Mouse (Mus musculus): ENCODE measurements around the gene Samd1.

DNA sequence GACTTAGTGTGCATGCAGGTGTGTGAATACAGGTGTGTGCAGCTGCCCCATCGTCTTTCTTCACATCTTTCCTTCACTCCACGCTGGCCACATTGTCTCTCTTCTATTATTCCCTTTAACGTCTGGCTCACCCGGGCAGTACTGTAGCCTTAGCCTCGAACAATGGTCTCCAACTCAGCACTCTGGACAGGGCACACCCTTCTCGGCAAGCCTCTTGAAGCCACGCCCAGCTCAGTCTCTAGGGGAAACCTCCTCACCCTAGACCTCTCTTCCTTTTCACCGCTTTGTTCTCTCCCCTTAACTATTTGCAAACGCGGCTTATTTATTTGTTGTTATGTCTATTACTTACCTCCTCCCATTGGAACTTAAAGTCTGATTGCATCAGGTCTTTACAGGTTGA, 30.0 kb downstream of the Samd1 start:
- TF ChIP-seq CTCF (IDR thresholded peaks at IDR 0.05; ENCODE audit: extremely low read depth, insufficient read depth, low read length) (no peak), POLR2A (IDR thresholded peaks at IDR 0.05; ENCODE audit: extremely low read depth, insufficient read depth, low read length) (no peak)
